Mouse (Mus musculus): ENCODE measurements around the gene Hs3st2.

DNA sequence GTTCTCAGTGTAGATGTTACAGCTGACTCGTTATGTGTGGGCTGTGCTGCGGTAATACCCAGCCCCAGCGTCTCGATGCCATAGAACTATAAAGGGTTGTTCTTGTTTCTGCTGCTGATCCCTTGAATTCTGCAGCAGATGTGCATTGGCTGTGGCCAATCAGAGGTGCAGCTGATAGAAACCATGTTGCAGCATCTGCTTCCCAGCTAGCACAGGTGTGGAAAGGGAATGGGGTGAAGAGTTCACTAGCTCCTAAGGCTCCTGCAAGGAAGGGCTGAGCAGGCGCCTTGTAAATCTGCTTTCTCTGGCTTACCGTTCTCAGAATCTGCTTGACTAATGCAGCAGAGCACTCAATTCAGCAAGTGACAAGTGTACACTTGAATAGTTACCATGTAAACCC lies 45.2 kb downstream of the Hs3st2 start:
- no peak for TF ChIP-seq CTCF (IDR thresholded peaks at IDR 0.05; ENCODE audit: extremely low read depth, insufficient read depth, low read length)
- TF ChIP-seq POLR2A (IDR thresholded peaks at IDR 0.05; ENCODE audit: extremely low read depth, insufficient read depth, low read length) = no peak
